Mouse (Mus musculus): ENCODE results near the gene Tyw1.

Tyw1 gene

GRCm38 (mm10) chr5:130316321-130316720 is 60.9 kb downstream of the Tyw1 start:
- DNase-seq (ENCODE audit: low read depth): no peak

- DNase-seq (ENCODE audit: low read depth): no peak
These were observed 64.4 kb downstream of the Tyw1 start for GRCm38 (mm10) chr5:130319783-130320182.

- peak; percentile 85 for DNase-seq (ENCODE audit: low read depth)
These were observed 65.1 kb downstream of the Tyw1 start for GRCm38 (mm10) chr5:130320485-130320884.

- no peak for DNase-seq (ENCODE audit: low read depth)
These were observed 70.1 kb downstream of the Tyw1 start for GRCm38 (mm10) chr5:130325486-130325885.

GRCm38 (mm10) chr5:130327615-130328263 is 72.3 kb downstream of the Tyw1 start:
- no peak for DNase-seq (ENCODE audit: low read depth)

GRCm38 (mm10) chr5:130328366-130328765 is 72.9 kb downstream of the Tyw1 start:
- DNase-seq (ENCODE audit: low read depth): no peak

GRCm38 (mm10) chr5:130329889-130330288 is 74.5 kb downstream of the Tyw1 start:
- DNase-seq (ENCODE audit: low read depth): peak; percentile 34

GRCm38 (mm10) chr5:130330801-130331200 is 75.4 kb downstream of the Tyw1 start:
- no peak for DNase-seq (ENCODE audit: low read depth)

GRCm38 (mm10) chr5:130331206-130331605 is 75.8 kb downstream of the Tyw1 start:
- no peak for DNase-seq (ENCODE audit: low read depth)

GRCm38 (mm10) chr5:130333566-130333965 is 78.1 kb downstream of the Tyw1 start:
- DNase-seq (ENCODE audit: low read depth): no peak

GRCm38 (mm10) chr5:130333971-130334370 is 78.6 kb downstream of the Tyw1 start:
- no peak for DNase-seq (ENCODE audit: low read depth)

GRCm38 (mm10) chr5:130335462-130335861 is 80.0 kb downstream of the Tyw1 start:
- DNase-seq (ENCODE audit: low read depth): no peak

- DNase-seq (ENCODE audit: low read depth): no peak
These were observed 85.2 kb downstream of the Tyw1 start for GRCm38 (mm10) chr5:130340656-130341055.

GRCm38 (mm10) chr5:130344999-130345398 is 89.6 kb downstream of the Tyw1 start:
- no peak for DNase-seq (ENCODE audit: low read depth)

- DNase-seq (ENCODE audit: low read depth): peak; percentile 69
These were observed 90.5 kb downstream of the Tyw1 start for GRCm38 (mm10) chr5:130345871-130346270.

- peak; percentile 38 for DNase-seq (ENCODE audit: low read depth)
These were observed 99.8 kb downstream of the Tyw1 start for GRCm38 (mm10) chr5:130355223-130355622.

- no peak for DNase-seq (ENCODE audit: low read depth)
These were observed 107.7 kb downstream of the Tyw1 start for GRCm38 (mm10) chr5:130363111-130363510.

- peak; percentile 22 for DNase-seq (ENCODE audit: low read depth)
These were observed 108.4 kb downstream of the Tyw1 start for GRCm38 (mm10) chr5:130363773-130364172.

- no peak for DNase-seq (ENCODE audit: low read depth)
These were observed 112.8 kb downstream of the Tyw1 start for GRCm38 (mm10) chr5:130368236-130368635.

- DNase-seq (ENCODE audit: low read depth): peak; percentile 44
These were observed 113.8 kb downstream of the Tyw1 start, which contains the start of gene Caln1 for GRCm38 (mm10) chr5:130369237-130369636. Caln1 (plus strand) TSS chr5:130369455.

- no peak for DNase-seq (ENCODE audit: low read depth)
These were observed 120.0 kb downstream of the Tyw1 start for GRCm38 (mm10) chr5:130375411-130375810.

- no peak for DNase-seq (ENCODE audit: low read depth)
These were observed 128.9 kb downstream of the Tyw1 start, which contains the start of gene A330070K13Rik for GRCm38 (mm10) chr5:130384222-130384912. A330070K13Rik (minus strand) TSS chr5:130384631.

- DNase-seq (ENCODE audit: low read depth): no peak
These were observed 131.0 kb downstream of the Tyw1 start for GRCm38 (mm10) chr5:130386418-130386817.
